Mouse (Mus musculus): ENCODE results near the gene Wbp4. TPM values are rescaled to one million over a fixed set of nuclear protein-coding genes. Genes with fewer than 3 reads are reported as not detected.
"Not testable (repeated sequence)": the region's sequence is repeated elsewhere in the genome, so short reads cannot be mapped to it uniquely, and the experiment has no call there.

The Wbp4 gene
- polyA plus RNA-seq (2016; fragmentation: Nextera tagmentation; extraction: Ambion mirVana), result 46.1 and 49.0 TPM in 2 replicates

DNA sequence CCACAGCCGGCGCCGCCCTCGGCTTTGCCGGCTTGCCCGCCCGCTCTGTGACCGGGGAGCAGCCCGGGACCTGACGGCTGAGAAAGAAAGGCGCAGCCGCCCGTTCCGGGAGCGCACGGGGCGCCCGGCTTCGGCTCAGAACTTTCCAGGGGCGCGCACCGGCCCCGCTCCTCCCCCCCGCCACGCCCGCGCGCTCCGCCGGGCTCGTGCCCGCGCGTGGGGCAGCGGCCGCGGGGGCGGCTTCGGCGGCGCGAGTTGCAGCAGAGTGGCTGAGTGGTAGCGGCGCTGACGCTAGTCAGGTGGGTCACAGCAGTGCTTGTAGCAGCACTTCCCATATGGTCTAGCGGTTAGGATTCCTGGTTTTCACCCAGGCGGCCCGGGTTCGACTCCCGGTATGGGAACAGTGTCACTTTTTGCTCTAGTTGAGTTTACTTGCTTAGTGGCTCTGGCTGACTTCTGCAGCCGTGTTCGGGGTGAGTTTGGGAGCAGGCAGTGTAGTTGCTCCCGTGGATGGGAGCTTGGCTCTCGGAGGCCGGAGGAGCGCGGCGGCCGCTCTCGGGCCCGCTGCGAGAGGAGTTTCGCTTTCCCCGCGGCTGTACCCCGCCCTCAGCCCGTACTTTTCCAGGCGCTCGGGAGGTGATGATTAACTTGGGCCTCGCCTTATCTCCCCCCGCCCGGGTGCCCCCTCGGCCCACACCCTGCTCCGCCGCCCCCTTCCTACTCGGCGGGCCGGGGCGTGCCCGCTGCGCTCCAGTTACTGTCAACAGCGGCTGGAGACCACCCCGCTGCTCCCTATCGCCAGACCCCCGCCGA lies at the start of gene Wbp4:
Wbp4 (minus strand) TSS at position 182 of the 813 bp plus-strand sequence.
- Histone ChIP-seq H3K27me3 (ENCODE audit: low read depth, poor library complexity, severe bottlenecking) (peaks cover 12% of the 10 kb centered on the region), H3K36me3 (peaks cover 23% of the 10 kb centered on the region), H3K9me3 (replicated peaks) (no peaks in the 10 kb centered on the region), H3K4me1 (peaks cover 32% of the 10 kb centered on the region), H3K27ac (replicated peaks) (peak within 1 kb of the TSS; percentile 98), H3K4me3 (peak within 1 kb of the TSS; percentile 65)
- WGBS, result under 1% methylated on average over 80 of the region's 86 CpGs
- DNase-seq (ENCODE audit: low spot score), result peak; percentile 96

DNA sequence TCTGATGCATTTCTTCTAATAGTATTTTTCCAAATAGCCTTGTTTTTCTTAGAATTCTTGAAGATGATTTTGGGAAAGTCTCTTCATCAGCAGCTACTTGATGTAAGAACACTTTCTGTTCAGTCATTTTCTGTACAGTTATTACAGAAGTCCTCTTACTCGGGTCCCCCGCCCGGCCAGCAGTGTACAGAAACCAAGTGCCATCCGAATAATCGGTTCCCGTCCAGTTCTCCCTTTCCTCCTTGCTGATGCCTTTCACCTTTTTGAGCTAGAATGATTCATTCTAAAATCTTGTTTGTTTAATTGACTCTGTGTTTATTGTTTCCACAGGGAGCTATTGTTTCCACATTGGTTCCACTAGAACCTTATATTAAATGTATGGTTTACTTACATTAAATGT lies 49.4 kb upstream of the Wbp4 start:
- Histone ChIP-seq H3K4me1 (no peaks in the 10 kb centered on the region), H3K36me3 (no peaks in the 10 kb centered on the region), H3K27ac (replicated peaks) (no peak overlapping the region), H3K27me3 (ENCODE audit: low read depth, poor library complexity, severe bottlenecking) (no peaks in the 10 kb centered on the region), H3K4me3 (no peak overlapping the region), H3K9me3 (replicated peaks) (no peaks in the 10 kb centered on the region)
- no peak for DNase-seq (ENCODE audit: low spot score)
- WGBS, result 93% methylated on average over 6 of the region's 6 CpGs

DNA sequence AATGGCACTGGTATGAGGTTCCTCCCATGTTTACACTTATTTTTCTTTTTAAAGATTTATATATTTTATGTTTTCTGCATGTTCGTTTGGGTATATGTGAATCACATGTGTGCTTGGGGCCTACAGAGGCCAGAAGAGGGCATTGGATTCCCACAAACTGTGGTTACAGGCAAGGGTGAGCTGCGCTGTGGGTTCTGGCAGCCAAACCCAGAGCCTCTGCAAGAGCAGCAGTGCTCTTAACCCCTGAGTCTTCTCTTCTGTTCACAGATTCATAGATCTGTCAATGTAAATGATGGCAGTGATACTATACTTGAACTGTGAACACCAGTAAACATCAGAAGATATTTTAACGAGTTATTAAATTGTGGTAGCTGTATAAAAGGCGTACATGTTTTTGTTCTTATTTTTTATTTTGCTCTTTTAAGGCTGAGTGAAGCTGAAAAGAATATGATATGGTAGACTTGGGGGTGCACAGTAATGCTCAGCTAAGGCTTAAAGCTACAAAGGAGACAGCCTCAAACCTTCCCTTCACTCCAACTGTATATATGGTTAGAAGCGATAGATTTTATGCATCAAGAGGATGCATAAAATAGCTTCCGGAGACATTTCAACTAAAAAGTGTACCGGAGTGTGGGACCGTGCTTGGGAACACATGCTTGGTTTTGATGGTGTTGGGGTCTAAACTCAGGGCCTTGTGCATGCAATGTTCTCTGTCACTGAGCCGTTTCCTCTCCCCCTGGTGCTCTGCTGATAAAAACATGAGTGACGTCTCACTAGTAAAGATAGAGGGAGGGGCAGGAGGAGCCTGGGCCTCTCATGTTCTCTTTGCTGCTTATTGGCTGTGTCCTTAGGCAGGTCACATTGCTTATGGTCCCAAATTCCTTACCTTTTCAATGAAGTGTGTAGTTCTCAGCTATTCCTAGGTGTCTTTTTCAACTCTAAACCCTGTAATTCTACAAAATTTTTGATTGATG lies 48.5 kb upstream of the Wbp4 start:
- H3K9me3 ChIP-seq (replicated peaks), result no peaks in the 10 kb centered on the region
- H3K27me3 ChIP-seq (ENCODE audit: low read depth, poor library complexity, severe bottlenecking), result no peaks in the 10 kb centered on the region
- H3K4me3 ChIP-seq, result no peak overlapping the region
- no peaks in the 10 kb centered on the region for H3K4me1 ChIP-seq
- WGBS, result 85% methylated on average over 10 of the region's 10 CpGs
- DNase-seq (ENCODE audit: low spot score), result no peak
- no peak overlapping the region for H3K27ac ChIP-seq (replicated peaks)
- H3K36me3 ChIP-seq, result no peaks in the 10 kb centered on the region

- no peaks in the 10 kb centered on the region for H3K9me3 ChIP-seq (replicated peaks)
- no peak for DNase-seq (ENCODE audit: low spot score)
- no peak overlapping the region for H3K4me3 ChIP-seq
- no peaks in the 10 kb centered on the region for H3K27me3 ChIP-seq (ENCODE audit: low read depth, poor library complexity, severe bottlenecking)
- 75% methylated on average over 6 of the region's 6 CpGs for WGBS
- H3K36me3 ChIP-seq, result no peaks in the 10 kb centered on the region
- no peak overlapping the region for H3K27ac ChIP-seq (replicated peaks)
- H3K4me1 ChIP-seq, result no peaks in the 10 kb centered on the region
These were observed 46.4 kb upstream of the Wbp4 start for GRCm38 (mm10) chr14:79527704-79528103.

DNA sequence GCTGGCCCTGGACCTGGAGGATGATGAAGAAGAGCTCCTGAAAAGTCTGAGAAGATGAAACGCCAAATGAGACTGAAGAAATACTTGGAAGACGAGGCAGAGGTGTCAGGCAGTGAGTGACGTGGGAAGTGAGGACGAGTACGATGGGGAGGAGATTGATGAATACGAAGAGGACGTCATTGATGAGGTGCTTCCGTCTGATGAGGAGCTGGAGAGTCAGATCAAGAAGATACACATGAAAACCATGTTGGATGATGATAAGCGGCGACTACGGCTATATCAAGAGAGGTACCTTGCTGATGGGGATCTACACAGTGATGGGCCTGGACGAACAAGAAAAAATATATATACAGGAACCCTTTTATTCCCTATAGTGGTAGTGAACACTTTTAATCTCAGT lies 44.8 kb upstream of the Wbp4 start:
- 91% methylated on average over 12 of the region's 12 CpGs for WGBS
- not testable (repeated sequence) for H3K4me3 ChIP-seq; DNase-seq (ENCODE audit: low spot score)

GRCm38 (mm10) chr14:79522387-79522786 lies 41.1 kb upstream of the Wbp4 start:
- Histone ChIP-seq H3K27me3 (ENCODE audit: low read depth, poor library complexity, severe bottlenecking) (no peaks in the 10 kb centered on the region), H3K4me1 (no peaks in the 10 kb centered on the region), H3K36me3 (no peaks in the 10 kb centered on the region), H3K4me3 (no peak overlapping the region), H3K27ac (replicated peaks) (no peak overlapping the region), H3K9me3 (replicated peaks) (no peaks in the 10 kb centered on the region)
- DNase-seq (ENCODE audit: low spot score), result no peak
- WGBS, result 91% methylated on average over 9 of the region's 9 CpGs

More for the DNA sequence above, 44.8 kb upstream of the Wbp4 start:
- not testable (repeated sequence) for H3K9me3 ChIP-seq (replicated peaks); H3K27ac ChIP-seq (replicated peaks); H3K36me3 ChIP-seq; H3K4me1 ChIP-seq; H3K27me3 ChIP-seq (ENCODE audit: low read depth, poor library complexity, severe bottlenecking)

GRCm38 (mm10) chr14:79521471-79522117 lies 40.3 kb upstream of the Wbp4 start:
- no peak for DNase-seq (ENCODE audit: low spot score)
- H3K27me3 ChIP-seq (ENCODE audit: low read depth, poor library complexity, severe bottlenecking), result no peaks in the 10 kb centered on the region
- no peaks in the 10 kb centered on the region for H3K36me3 ChIP-seq
- H3K27ac ChIP-seq (replicated peaks), result no peak overlapping the region
- H3K9me3 ChIP-seq (replicated peaks), result no peaks in the 10 kb centered on the region
- no peaks in the 10 kb centered on the region for H3K4me1 ChIP-seq
- H3K4me3 ChIP-seq, result no peak overlapping the region
- 81% methylated on average over 6 of the region's 6 CpGs for WGBS

DNA sequence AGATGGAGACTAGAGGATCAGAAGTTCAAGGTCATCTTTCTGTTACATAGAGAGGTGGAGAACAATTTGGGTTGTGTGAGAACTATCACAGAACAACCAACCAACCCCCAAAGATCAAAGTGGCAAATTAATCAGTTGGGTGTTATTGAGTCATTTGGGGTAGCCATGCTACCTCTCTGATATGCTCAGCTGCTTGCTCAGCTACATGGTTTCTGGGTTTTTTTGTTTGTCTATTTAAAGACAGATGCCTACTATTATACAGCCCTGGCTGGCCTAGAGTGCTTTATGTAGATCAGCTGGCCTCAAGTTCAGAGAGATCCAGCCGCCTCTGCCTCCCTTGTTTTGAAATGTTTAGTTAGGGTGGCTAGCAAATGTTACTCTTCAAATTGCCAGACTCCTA lies 39.7 kb upstream of the Wbp4 start:
- no peak overlapping the region for H3K4me3 ChIP-seq
- no peaks in the 10 kb centered on the region for H3K27me3 ChIP-seq (ENCODE audit: low read depth, poor library complexity, severe bottlenecking)
- no peaks in the 10 kb centered on the region for H3K36me3 ChIP-seq
- WGBS, result 79% methylated on average over 1 of the region's 1 CpGs
- no peaks in the 10 kb centered on the region for H3K9me3 ChIP-seq (replicated peaks)
- no peak overlapping the region for H3K27ac ChIP-seq (replicated peaks)
- DNase-seq (ENCODE audit: low spot score), result no peak
- H3K4me1 ChIP-seq, result no peaks in the 10 kb centered on the region

DNA sequence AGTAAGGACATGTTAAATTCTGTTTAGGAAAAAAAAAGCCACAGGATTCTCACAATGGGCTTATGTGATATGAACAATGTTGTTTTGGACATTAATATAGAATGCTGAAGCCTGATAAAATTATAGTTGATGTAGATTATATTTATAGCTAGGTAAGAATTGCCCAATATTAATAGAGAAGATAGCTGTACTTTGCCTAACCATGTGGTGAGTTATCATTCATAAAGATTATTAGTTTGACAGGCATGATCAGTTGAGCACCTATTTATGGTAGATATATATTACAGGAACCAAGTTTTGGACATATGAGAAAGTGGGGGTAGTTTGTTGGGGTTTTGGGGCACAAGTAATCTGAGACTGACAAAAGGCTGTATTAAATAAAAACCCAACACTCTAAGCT lies 39.3 kb upstream of the Wbp4 start:
- no peak overlapping the region for H3K27ac ChIP-seq (replicated peaks)
- H3K4me3 ChIP-seq, result no peak overlapping the region
- H3K36me3 ChIP-seq, result no peaks in the 10 kb centered on the region
- no peaks in the 10 kb centered on the region for H3K9me3 ChIP-seq (replicated peaks)
- no peaks in the 10 kb centered on the region for H3K4me1 ChIP-seq
- no peak for DNase-seq (ENCODE audit: low spot score)
- H3K27me3 ChIP-seq (ENCODE audit: low read depth, poor library complexity, severe bottlenecking), result no peaks in the 10 kb centered on the region

DNA sequence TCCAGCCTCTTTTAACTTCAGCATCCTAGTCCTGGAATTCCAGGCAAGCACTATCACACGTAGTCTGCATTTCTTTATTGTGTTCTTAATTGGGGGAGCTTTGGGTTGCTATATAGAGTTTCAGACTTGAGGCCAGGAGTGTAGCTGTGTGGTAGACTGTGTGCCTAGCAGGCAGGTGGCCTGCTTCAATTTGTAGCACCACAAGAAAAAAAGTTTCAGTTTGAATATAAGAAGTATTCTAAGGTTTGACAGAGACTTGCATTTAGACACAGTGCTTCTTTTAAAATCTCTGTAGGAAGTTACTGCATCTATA lies 38.3 kb upstream of the Wbp4 start:
- no peak overlapping the region for H3K27ac ChIP-seq (replicated peaks)
- no peaks in the 10 kb centered on the region for H3K36me3 ChIP-seq
- H3K4me3 ChIP-seq, result no peak overlapping the region
- no peaks in the 10 kb centered on the region for H3K4me1 ChIP-seq
- no peaks in the 10 kb centered on the region for H3K27me3 ChIP-seq (ENCODE audit: low read depth, poor library complexity, severe bottlenecking)
- no peaks in the 10 kb centered on the region for H3K9me3 ChIP-seq (replicated peaks)
- DNase-seq (ENCODE audit: low spot score), result no peak
- 68% methylated on average over 1 of the region's 1 CpGs for WGBS

DNA sequence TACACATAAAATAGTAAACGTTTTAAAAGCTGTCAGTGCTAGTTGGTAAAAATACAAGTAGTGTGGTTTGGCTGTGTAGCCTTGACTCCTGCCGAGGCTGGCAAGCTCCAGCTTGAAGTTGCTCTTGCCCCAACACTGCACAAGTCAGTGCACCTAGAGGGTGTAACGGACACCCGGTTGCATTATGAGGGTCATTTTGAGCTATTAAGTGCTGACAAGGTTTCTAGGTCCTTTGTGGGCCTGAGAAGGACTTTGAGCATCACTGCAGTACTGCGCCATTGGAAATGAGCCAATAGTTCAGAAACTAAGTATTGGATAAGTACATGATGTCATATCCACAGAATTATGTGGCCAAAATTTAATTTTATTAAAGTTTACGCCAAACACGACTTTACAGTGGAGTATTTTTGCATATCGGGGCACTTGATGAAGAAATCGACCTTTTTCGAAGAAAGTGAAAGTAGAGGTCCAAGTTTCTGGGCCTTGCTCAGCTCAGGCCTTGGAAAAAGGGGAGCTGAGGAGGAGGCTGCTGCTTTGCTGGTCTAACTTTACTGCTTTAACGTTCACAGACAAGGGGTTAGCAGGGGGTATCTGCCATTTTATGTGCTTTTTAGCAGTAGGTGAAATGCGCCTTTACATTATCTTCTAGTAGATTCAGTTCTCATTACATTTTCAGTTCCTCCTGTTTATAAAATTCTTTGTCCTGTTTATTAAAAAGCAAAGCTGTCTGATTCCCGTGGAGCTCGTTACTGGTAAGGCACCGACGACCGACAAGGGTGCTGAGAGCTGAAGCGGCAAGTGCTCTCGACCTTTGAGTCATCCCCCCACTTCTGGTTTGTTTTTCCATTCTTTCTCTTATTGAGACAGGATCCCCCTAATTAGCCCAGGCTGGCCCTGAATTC lies 37.7 kb upstream of the Wbp4 start:
- H3K4me3 ChIP-seq, result no peak overlapping the region
- H3K4me1 ChIP-seq, result no peaks in the 10 kb centered on the region
- H3K27ac ChIP-seq (replicated peaks), result no peak overlapping the region
- no peak for DNase-seq (ENCODE audit: low spot score)
- no peaks in the 10 kb centered on the region for H3K36me3 ChIP-seq
- H3K9me3 ChIP-seq (replicated peaks), result no peaks in the 10 kb centered on the region
- H3K27me3 ChIP-seq (ENCODE audit: low read depth, poor library complexity, severe bottlenecking), result no peaks in the 10 kb centered on the region
- 78% methylated on average over 19 of the region's 19 CpGs for WGBS

DNA sequence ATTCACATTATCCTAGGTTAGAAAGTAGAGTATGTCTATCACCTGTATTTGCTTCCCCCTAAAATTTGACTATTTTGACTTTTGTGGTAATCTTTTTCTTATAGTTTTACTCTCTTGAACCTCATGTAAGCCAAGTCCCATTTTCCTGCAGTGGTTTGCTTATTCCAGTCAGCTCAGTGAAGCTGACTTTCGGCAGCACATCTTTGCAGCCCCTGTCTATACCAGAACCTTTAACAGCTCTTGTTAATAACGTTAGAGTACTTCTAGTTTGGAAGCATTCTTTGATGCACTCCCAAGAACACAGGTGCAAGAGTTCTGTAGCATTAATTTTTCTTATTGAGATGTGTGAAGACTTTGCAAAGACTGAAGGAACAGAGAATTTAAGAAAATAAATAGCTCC lies 36.8 kb upstream of the Wbp4 start:
- DNase-seq (ENCODE audit: low spot score), result no peak
- no peaks in the 10 kb centered on the region for H3K4me1 ChIP-seq
- H3K36me3 ChIP-seq, result no peaks in the 10 kb centered on the region
- WGBS, result 79% methylated on average over 2 of the region's 2 CpGs
- no peak overlapping the region for H3K4me3 ChIP-seq
- H3K27me3 ChIP-seq (ENCODE audit: low read depth, poor library complexity, severe bottlenecking), result no peaks in the 10 kb centered on the region
- H3K9me3 ChIP-seq (replicated peaks), result no peaks in the 10 kb centered on the region
- no peak overlapping the region for H3K27ac ChIP-seq (replicated peaks)

Measured in midbrain, embryonic 10.5 days (tissue).